Mouse (Mus musculus) thymus, postnatal 25 days (tissue): ENCODE measurements around the gene Fabp2.
A peak's percentile ranks its signal among the peaks of the same experiment; 100 is the strongest.
"Not testable (repeated sequence)": the region's sequence is repeated elsewhere in the genome, so short reads cannot be mapped to it uniquely, and the experiment has no call there.

ENCODE experiments used
- DNase-seq: peaks from one replicate; pipeline ENCODE4 v3.0.0; 2022

The Fabp2 gene

DNA sequence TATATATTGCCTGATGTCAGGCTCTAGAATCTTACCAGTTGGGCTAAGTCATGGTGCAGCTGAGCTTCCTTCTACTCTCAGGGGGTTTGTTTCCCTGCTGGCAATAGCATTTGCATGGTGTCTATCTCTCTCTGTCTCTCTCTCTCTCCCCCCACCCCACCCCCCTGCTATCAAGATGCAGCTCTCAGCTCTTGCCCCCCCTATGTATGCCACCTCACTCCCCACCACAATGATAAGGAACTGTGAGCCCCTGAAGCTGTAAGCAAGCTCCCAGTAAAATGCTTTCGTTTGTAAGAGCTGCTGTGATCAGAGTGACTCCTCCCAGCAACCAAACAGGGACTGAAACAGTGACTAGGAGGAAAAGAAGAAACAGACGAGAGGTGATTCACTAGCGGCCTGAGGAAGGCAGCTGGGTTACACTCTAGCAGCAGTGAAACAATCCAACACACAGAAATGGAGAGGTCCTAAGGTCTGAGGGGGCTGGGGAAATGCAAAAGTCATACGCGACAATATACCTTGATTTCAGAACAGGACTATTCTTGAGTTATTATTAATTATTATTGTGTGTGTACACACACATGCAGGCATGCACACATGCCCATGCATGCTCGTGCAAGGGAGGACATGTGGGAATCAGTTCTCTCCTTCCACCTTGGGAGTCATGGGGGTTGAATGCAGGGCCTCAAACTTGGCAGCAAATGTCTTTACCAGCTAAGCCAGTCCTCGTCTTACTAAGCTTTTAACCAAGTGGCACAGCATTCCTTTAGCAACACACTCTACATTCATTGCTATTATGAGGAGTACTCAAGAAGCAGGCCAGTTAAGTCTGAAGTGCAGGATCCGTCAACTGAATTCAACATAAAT, 25.9 kb downstream of the Fabp2 start:
- DNase-seq: no peak

DNA sequence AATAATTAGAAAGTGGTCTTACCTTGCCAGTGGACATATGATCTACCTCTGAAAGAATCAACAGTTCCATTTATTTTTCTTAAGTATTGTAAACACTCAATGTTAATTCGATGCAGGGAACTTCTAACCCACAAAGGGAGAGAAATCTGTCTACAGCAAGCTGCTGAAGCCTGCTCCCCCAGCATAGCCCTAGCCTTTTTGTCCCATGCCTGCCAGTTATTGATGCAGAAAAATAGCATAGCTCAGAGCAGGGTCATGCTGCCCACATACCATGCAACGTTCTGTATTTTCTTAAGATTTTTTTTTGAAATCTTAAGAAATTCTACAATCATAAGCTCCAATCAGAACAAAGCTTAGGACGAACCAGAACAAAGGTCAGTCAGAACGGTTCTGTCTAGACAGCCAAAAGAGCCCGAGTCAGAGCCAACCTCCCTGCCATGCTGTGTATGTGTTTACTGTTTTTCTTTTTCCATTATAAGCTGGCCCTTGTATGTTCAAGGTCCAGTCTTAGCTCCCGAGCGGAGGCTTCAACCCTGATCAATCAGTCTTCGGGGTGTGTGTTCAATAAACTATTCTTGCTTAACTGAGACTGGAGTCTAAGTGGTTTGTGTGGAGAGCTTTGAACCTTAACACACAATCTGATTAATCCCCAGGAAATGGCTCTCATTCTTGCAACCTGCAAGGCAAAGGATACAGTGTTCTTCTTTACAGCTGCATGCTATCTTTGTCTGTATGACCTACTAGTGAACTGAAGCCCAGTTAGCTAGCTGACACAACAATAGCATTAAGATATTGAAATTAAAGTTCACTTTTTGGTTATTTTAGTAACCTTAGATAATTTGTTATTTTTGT, 27.0 kb downstream of the Fabp2 start:
- DNase-seq: no peak

GRCm38 (mm10) chr3:122923147-122923546, 28.3 kb downstream of the Fabp2 start:
- DNase-seq: no peak

- peak; percentile 97 for DNase-seq
Measured at GRCm38 (mm10) chr3:122924009-122924914, 29.4 kb downstream of the Fabp2 start, which contains the start of gene 1810037I17Rik. Gene 1810037I17Rik, plus strand, starts transcription at chr3:122924203.

DNA sequence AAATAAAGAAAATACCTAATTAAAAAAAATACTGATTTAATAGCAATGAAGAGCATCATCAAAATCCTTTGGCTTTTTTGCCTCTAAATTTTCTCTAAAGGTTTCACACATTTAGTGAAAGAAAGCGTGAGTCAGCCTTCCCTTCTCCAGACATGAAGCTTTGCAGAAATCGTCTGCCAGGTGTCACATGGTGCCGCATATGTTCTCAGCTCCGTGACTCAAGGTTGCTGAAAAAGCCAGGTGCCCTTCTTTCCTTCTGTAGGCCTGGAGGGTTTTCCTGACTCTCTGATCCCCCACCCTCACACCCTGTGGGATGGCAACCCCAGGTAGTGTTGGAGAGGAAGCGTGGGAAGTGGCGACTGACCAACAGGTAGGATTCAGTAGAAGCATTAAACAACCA, 34.9 kb downstream of the Fabp2 start:
- DNase-seq: no peak

DNA sequence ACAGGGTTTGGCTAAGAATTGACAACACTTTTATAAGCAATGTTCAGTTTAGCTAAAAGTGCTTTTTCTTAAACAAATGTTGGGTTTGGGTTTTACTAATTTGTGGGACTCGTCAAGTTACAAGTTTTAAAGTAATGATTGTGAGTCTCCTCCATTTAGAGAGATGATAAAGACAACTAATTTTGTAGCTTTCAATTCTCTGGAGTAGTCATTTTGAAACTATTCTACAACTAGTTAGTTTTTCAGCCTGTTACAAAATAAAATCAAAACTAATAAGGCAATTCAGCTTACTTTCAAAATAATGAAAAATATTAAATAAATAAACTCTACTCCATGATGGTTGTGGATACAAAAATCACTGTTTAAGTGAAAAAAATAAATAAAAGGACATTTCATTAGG, 37.6 kb downstream of the Fabp2 start:
- DNase-seq: no peak

DNA sequence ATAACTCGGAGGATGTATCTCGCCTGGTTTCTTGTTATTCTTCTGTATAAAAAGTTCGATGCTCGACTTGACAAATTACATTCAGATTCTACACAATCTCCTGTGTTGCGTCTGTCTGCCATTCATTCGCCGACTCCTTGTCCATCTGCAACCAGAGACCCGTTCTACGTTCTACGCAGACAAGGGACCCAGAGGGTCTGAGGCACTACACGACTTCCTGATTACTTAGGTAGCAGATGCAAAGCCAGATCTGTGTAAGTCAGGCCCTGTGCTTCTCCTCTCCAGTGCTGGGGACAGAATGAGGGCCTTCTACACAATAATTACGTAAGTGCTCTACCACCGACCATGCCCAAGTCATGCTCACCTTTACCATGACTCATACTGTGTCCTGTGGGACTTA, 42.3 kb downstream of the Fabp2 start:
- DNase-seq: not testable (repeated sequence)

DNA sequence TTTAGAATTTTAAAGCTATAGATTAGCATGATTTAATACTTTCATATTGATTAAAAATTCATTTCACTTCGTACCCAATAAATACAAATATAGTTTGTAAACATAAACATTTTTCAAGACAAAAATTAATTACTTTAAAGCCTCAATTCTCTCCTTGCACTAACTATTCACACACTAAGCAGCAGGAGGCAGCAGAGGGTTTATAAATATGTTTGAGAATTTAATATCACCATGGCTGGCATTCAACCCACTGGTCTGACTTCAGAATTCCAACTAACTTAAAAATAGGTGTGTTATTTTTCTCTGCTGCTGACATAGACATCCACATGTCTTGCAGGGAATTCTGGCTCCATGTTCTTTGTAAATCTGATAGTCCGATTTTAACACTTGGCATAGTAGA, 44.3 kb downstream of the Fabp2 start:
- peak; percentile 18 for DNase-seq

DNA sequence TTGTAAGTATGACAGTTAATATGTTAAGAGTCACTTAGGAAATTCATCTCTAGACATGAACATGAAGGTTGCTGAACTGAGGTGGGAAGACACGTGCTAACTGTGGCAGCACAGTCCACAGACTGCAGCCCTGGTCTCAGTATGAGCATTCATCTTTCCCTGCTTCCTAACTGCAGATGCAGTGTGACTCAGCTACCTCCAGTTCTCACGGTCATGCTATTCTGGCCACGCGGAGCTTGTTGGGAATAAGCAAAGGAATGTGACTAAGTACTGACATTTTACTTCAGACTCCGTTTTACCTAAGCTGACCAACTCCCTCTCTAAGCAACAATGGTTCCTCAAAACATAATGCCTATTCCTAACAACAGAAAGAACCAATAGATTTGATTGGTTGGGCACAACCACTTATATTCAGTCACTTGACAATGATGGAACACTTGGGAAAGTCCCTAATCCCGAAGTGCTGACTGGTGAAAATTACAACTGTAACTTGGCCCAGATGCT, 48.6 kb downstream of the Fabp2 start:
- no peak for DNase-seq
